Mouse (Mus musculus): ENCODE results near the gene Cit. TPM values are rescaled to one million over a fixed set of nuclear protein-coding genes. Genes with fewer than 3 reads are reported as not detected.

The Cit gene
- total and polyA plus RNA-seq, 2 experiments = 0.43 to 0.74 TPM

DNA sequence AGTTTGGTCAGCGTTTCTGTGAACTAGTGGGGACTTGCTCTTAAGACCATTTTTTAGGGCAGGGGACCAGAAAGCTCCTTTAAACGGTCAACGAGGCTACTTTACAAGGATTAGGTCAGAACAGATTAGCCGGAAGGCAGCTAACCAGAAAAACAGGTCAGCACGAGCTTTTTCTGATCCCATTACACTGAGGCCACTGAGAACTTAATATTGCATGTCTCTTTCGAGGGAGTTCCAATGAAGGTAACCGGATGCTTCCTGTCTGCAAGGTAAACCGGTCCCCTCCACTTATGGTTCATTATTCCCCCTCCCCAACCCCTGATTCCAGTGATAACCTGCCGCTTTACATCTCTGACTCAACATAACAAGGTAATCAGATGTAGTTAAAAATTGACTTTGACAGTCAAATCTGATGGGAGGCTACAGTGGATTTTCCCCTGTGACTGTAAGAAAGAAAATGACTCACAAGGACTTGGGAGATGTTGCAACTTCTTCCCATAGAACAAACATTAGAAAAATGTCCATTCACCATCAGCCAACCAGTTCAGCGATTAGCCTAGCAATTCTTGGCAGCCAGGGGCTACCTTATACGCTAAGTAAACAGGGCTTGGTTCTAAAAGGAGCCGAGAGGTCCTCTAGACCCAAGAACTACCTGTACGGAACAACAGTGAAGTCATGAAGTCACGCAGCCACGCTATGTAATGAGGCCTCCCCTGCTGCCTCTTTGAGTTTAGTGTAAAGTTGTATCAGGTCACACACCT lies 164.2 kb downstream of the Cit start:
- peaks cover 8% of the 10 kb centered on the region; the same call in 1 of the 2 replicates for H3K36me3 ChIP-seq (ENCODE audit: control insufficient read depth, insufficient read depth, low read length)
- H3K4me3 ChIP-seq (ENCODE audit: insufficient read depth, low read depth, low read length) = no peak overlapping the region
- TF ChIP-seq POLR2A (IDR thresholded peaks at IDR 0.05; ENCODE audit: extremely low read depth, insufficient read depth, low read length) (no peak), CTCF (IDR thresholded peaks at IDR 0.05; ENCODE audit: low read depth, low read length) (no peak)
- no peak overlapping the region for H3K9ac ChIP-seq (ENCODE audit: low read depth, low read length)
- no peaks in the 10 kb centered on the region for H3K27me3 ChIP-seq (ENCODE audit: control insufficient read depth, insufficient read depth, low read length)
- H3K4me1 ChIP-seq (ENCODE audit: control insufficient read depth, insufficient read depth, low read length) = no peaks in the 10 kb centered on the region
- no peak for DNase-seq (ENCODE audit: extremely low read depth, low read depth, low spot score)
- no peaks in the 10 kb centered on the region for H3K79me2 ChIP-seq (ENCODE audit: control insufficient read depth, insufficient read depth, low read length)
- no peak overlapping the region for H3K27ac ChIP-seq (replicated peaks; ENCODE audit: insufficient read depth, low read depth, low read length)
- WGBS = 73% methylated on average over 15 of the region's 15 CpGs

DNA sequence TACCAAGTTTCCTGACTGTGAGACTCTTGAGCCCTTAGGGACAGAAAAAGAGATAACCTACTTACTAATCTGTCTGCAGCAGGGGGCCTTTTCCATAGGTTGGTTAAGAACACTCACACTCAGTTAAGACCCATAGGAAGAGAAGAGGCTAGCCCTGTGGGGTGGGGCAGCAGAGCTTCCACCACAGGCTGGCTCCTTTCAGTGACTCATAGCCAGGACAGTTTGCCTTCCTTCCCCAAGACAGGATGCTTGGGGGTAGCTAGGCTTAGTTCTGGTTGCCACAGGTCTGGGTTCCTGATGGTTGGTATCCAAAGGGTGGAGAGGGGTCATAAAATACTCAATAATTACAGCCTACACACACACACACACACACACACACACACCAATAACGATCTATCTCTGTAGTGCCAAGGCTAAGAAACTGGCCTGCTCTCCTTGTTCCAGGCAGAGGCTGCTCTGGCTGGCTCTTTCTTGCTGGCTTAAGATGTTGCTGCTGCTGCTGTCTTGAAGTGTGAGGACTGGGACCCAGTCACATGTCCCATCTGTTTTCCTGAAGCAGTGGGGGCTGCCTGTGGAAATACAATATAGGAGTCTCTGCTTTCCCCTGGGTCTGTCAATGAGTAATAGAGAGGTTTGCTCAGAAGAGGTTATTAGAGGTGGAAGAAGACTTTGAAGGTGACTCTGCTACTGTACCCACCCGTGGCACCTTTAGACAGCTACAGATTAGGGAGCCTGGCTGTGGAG lies 165.0 kb downstream of the Cit start:
- DNase-seq (ENCODE audit: extremely low read depth, low read depth, low spot score) = no peak
- no peak overlapping the region for H3K27ac ChIP-seq (replicated peaks; ENCODE audit: insufficient read depth, low read depth, low read length)
- H3K79me2 ChIP-seq (ENCODE audit: control insufficient read depth, insufficient read depth, low read length) = no peaks in the 10 kb centered on the region
- H3K27me3 ChIP-seq (ENCODE audit: control insufficient read depth, insufficient read depth, low read length) = no peaks in the 10 kb centered on the region
- no peaks in the 10 kb centered on the region for H3K4me1 ChIP-seq (ENCODE audit: control insufficient read depth, insufficient read depth, low read length)
- H3K4me3 ChIP-seq (ENCODE audit: insufficient read depth, low read depth, low read length) = no peak overlapping the region
- no peak for TF ChIP-seq CTCF (IDR thresholded peaks at IDR 0.05; ENCODE audit: low read depth, low read length)
- no peak for TF ChIP-seq POLR2A (IDR thresholded peaks at IDR 0.05; ENCODE audit: extremely low read depth, insufficient read depth, low read length)
- no peak overlapping the region for H3K9ac ChIP-seq (ENCODE audit: low read depth, low read length)
- 42% methylated on average over 2 of the region's 2 CpGs for WGBS
- peaks cover 8% of the 10 kb centered on the region; the same call in 1 of the 2 replicates for H3K36me3 ChIP-seq (ENCODE audit: control insufficient read depth, insufficient read depth, low read length)

- peak; percentile 14 for DNase-seq (ENCODE audit: extremely low read depth, low read depth, low spot score)
- H3K4me3 ChIP-seq (ENCODE audit: insufficient read depth, low read depth, low read length) = no peak overlapping the region
- H3K9ac ChIP-seq (ENCODE audit: low read depth, low read length) = no peak overlapping the region
- H3K27me3 ChIP-seq (ENCODE audit: control insufficient read depth, insufficient read depth, low read length) = no peaks in the 10 kb centered on the region
- 91% methylated on average over 7 of the region's 7 CpGs for WGBS
- no peaks in the 10 kb centered on the region for H3K4me1 ChIP-seq (ENCODE audit: control insufficient read depth, insufficient read depth, low read length)
- no peak overlapping the region for H3K27ac ChIP-seq (replicated peaks; ENCODE audit: insufficient read depth, low read depth, low read length)
- TF ChIP-seq CTCF (IDR thresholded peaks at IDR 0.05; ENCODE audit: low read depth, low read length) = no peak
- no peak for TF ChIP-seq POLR2A (IDR thresholded peaks at IDR 0.05; ENCODE audit: extremely low read depth, insufficient read depth, low read length)
- peaks cover 19% of the 10 kb centered on the region for H3K36me3 ChIP-seq (ENCODE audit: control insufficient read depth, insufficient read depth, low read length)
- no peaks in the 10 kb centered on the region for H3K79me2 ChIP-seq (ENCODE audit: control insufficient read depth, insufficient read depth, low read length)
Measured at GRCm38 (mm10) chr5:116011700-116012099, 166.6 kb downstream of the Cit start.

- H3K4me3 ChIP-seq (ENCODE audit: insufficient read depth, low read depth, low read length) = no peak overlapping the region
- H3K4me1 ChIP-seq (ENCODE audit: control insufficient read depth, insufficient read depth, low read length) = no peaks in the 10 kb centered on the region
- no peak overlapping the region for H3K9ac ChIP-seq (ENCODE audit: low read depth, low read length)
- WGBS = 87% methylated on average over 7 of the region's 7 CpGs
- H3K79me2 ChIP-seq (ENCODE audit: control insufficient read depth, insufficient read depth, low read length) = no peaks in the 10 kb centered on the region
- TF ChIP-seq POLR2A (IDR thresholded peaks at IDR 0.05; ENCODE audit: extremely low read depth, insufficient read depth, low read length) (no peak), CTCF (IDR thresholded peaks at IDR 0.05; ENCODE audit: low read depth, low read length) (no peak)
- H3K27me3 ChIP-seq (ENCODE audit: control insufficient read depth, insufficient read depth, low read length) = no peaks in the 10 kb centered on the region
- DNase-seq (ENCODE audit: extremely low read depth, low read depth, low spot score) = no peak
- H3K36me3 ChIP-seq (ENCODE audit: control insufficient read depth, insufficient read depth, low read length) = peaks cover 27% of the 10 kb centered on the region
- H3K27ac ChIP-seq (replicated peaks; ENCODE audit: insufficient read depth, low read depth, low read length) = no peak overlapping the region
Measured at GRCm38 (mm10) chr5:116012503-116012902, 167.4 kb downstream of the Cit start.

DNA sequence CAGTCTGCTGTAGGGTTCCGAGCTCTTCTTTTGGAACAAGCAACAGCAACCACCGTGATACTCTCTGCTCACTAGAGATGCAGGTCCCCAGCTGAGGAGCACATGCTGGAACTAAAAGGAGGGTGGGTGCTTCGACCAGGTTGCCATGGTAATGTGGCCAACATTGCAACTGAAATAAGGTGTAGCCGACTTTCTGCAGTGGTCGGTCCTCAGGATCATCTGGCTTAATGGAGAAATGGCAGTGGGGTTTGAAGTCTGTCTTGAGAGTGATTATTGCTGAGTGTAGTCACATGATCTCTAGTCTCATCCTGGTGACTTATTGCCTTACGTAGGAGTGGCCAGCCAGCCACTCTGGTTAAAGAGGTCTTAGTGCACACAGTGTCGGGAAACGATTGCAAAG lies 168.7 kb downstream of the Cit start:
- TF ChIP-seq CTCF (IDR thresholded peaks at IDR 0.05; ENCODE audit: low read depth, low read length) = no peak
- no peak for TF ChIP-seq POLR2A (IDR thresholded peaks at IDR 0.05; ENCODE audit: extremely low read depth, insufficient read depth, low read length)
- Histone ChIP-seq H3K27me3 (ENCODE audit: control insufficient read depth, insufficient read depth, low read length) (no peaks in the 10 kb centered on the region), H3K9ac (ENCODE audit: low read depth, low read length) (no peak overlapping the region), H3K4me3 (ENCODE audit: insufficient read depth, low read depth, low read length) (no peak overlapping the region), H3K27ac (replicated peaks; ENCODE audit: insufficient read depth, low read depth, low read length) (no peak overlapping the region), H3K4me1 (ENCODE audit: control insufficient read depth, insufficient read depth, low read length) (peaks cover under 1% of the 10 kb centered on the region), H3K79me2 (ENCODE audit: control insufficient read depth, insufficient read depth, low read length) (no peaks in the 10 kb centered on the region), H3K36me3 (ENCODE audit: control insufficient read depth, insufficient read depth, low read length) (peaks cover 31% of the 10 kb centered on the region)
- DNase-seq (ENCODE audit: extremely low read depth, low read depth, low spot score) = no peak
- WGBS = 78% methylated on average over 8 of the region's 8 CpGs
